Mouse (Mus musculus) midbrain, embryonic 12.5 days (tissue): ENCODE results near the gene Gm8439. TPM values are rescaled to one million over a fixed set of nuclear protein-coding genes. Genes with fewer than 3 reads are reported as not detected.

Experiments used
- ATAC-seq: fragments of 200-750 bp; cut with Nextera tagmentation; 2 replicates; pipeline ENCODE4 v1.8.0; 2017; ENCODE audit warnings: low read depth, moderate TSS enrichment, moderate library complexity; ENCODE audit not compliant: low FRiP score
- H3K27ac ChIP-seq: fragments of 300-500 bp; sonication (generic); replicated peaks from 2 replicates; pipeline ENCODE4 v1.5.1; 2016; ENCODE audit warnings: mild to moderate bottlenecking
- H3K27me3 ChIP-seq: fragments of 300-500 bp; sonication (generic); 2 replicates; pipeline ENCODE4 v1.6.1; 2016; ENCODE audit warnings: mild to moderate bottlenecking
- H3K36me3 ChIP-seq: fragments of 300-500 bp; sonication (generic); 2 replicates; pipeline ENCODE4 v1.6.1; 2016
- H3K4me1 ChIP-seq: fragments of 300-500 bp; sonication (generic); 2 replicates; pipeline ENCODE4 v1.6.1; 2016
- H3K4me2 ChIP-seq: fragments of 300-500 bp; sonication (generic); replicated peaks from 2 replicates; pipeline ENCODE4 v1.6.1; 2016; ENCODE audit warnings: mild to moderate bottlenecking, moderate library complexity
- H3K4me3 ChIP-seq: fragments of 300-500 bp; sonication (generic); 2 replicates; pipeline ENCODE4 v1.5.1; 2016; ENCODE audit warnings: mild to moderate bottlenecking
- H3K9ac ChIP-seq: fragments of 300-500 bp; sonication (generic); replicated peaks from 2 replicates; pipeline ENCODE4 v1.6.1; 2016; ENCODE audit warnings: mild to moderate bottlenecking, moderate library complexity
- H3K9me3 ChIP-seq: fragments of 300-500 bp; sonication (generic); 2 replicates; pipeline ENCODE4 v1.6.1; 2016; ENCODE audit warnings: mild to moderate bottlenecking
- WGBS: fragments of 180-500 bp; shearing (Covaris S2); methylation state at CpG from one replicate; pipeline ENCODE4 v1.1.7; 2016; 5-methylcytosine and 5-hydroxymethylcytosine counted together
- polyA plus RNA-seq: library from polyadenylated mRNA; unstranded; fragments of >200 nt; fragmentation: Nextera tagmentation; extraction: Ambion mirVana; gene quantifications from 2 replicates; pipeline ENCODE4 v1.2.1, GENCODE M21; 2016

Gene Gm8439
- polyA plus RNA-seq, result not detected in 2 replicates

DNA sequence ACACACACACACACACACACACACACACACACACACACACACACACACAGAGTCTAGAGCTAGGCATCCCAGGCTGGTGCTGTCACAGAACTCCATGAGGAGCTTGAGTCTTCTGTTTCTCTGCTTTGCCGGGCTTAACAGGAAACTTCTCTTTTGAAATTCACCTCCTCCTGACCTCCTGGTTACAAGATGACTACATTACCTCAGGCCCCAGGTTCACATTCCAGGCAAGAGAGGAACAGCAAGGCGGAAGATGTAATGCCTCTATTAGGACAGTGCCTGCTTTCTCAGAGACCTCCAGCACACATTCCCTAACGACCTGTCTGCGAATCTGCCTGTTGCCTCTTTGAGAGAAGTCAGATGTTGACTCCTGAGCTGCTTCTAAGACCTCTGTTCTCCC, at the start of gene Gm8439:
Gene Gm8439, plus strand, starts transcription at position 301 of the 400 bp plus-strand sequence.
- no peak for ATAC-seq
- no peak within 1 kb of the TSS for H3K4me2 ChIP-seq
- 22% methylated on average over 4 of the region's 4 CpGs for WGBS
- H3K9ac ChIP-seq, result no peak within 1 kb of the TSS
- H3K27me3 ChIP-seq, result peaks cover 26% of the 10 kb centered on the region
- H3K9me3 ChIP-seq, result no peaks in the 10 kb centered on the region
- no peak within 1 kb of the TSS for H3K27ac ChIP-seq
- no peak within 1 kb of the TSS for H3K4me3 ChIP-seq
- peaks cover 5% of the 10 kb centered on the region; the same call in 1 of the 2 replicates for H3K4me1 ChIP-seq
- H3K36me3 ChIP-seq, result no peaks in the 10 kb centered on the region

DNA sequence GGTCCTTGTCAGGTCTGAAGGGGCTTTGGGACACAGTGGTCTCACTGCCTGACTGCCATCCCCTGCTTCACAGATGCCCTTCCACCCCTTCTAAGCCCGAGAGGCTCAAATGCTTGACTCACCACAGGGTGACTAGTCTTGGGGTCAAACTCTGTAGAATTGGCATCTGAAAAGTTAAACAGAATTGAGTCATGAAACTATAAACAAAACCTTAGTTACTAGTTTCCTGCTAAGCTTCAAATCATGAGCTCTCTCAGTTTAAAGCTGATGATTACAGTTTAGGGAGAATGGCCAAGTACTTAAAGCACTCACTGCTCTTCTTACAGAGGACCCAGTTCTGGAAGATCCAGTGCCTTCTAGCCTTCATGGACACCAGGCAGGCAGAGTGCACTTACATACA, 43.6 kb upstream of the Gm8439 start:
- H3K9me3 ChIP-seq, result no peaks in the 10 kb centered on the region
- no peaks in the 10 kb centered on the region for H3K4me1 ChIP-seq
- H3K4me2 ChIP-seq, result no peak overlapping the region
- H3K27ac ChIP-seq, result no peak overlapping the region
- H3K27me3 ChIP-seq, result no peaks in the 10 kb centered on the region
- WGBS, result 80% methylated on average over 1 of the region's 1 CpGs
- ATAC-seq, result no peak
- H3K4me3 ChIP-seq, result no peak overlapping the region
- H3K36me3 ChIP-seq, result peaks cover 92% of the 10 kb centered on the region
- H3K9ac ChIP-seq, result no peak overlapping the region

DNA sequence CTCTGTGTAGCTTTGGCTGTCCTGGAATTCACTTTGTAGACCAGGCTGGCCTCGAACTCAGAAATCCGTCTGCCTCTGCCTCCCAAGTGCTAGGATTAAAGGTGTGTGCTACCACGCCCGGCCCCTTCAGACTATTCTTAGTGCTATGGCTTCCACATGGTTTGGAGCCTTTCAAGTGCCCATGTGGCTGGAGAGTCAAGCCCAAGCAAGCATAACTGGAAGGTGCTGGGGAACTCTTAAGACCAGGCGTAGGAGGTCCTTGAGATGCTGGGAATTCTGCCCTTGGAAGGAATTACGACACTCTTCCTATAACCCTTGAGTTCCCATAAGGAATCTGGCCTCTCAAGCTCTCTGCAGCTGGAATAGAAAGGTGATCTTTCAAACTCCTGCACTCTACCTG, 32.0 kb upstream of the Gm8439 start:
- no peak overlapping the region for H3K4me2 ChIP-seq
- 95% methylated on average over 6 of the region's 6 CpGs for WGBS

DNA sequence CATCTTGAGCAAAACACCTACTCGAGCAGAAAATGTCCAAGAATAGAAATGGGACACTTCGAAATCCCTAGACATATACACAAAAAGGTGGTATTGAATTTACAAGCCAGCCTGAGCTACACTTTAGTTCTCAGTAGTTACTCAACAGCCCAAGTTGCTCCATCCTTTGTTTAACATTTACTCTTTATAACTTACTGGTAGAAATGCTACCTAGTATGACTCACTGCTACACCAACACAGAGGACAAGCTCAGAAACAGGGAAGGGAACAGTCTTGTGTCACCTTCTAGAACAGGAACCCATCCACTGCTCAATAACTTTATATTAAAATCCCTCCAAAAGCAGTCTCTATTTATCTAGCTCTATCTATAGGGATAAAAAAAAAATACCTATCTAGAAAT, 22.8 kb upstream of the Gm8439 start:
- 94% methylated on average over 2 of the region's 2 CpGs for WGBS
- H3K27ac ChIP-seq, result no peak overlapping the region
- H3K9me3 ChIP-seq, result no peaks in the 10 kb centered on the region
- no peak overlapping the region for H3K4me2 ChIP-seq
- no peak for ATAC-seq
- H3K36me3 ChIP-seq, result peaks cover 41% of the 10 kb centered on the region
- no peak overlapping the region for H3K4me3 ChIP-seq
- H3K4me1 ChIP-seq, result peaks cover 21% of the 10 kb centered on the region
- no peak overlapping the region for H3K9ac ChIP-seq
- H3K27me3 ChIP-seq, result no peaks in the 10 kb centered on the region

More for the DNA sequence above, 32.0 kb upstream of the Gm8439 start:
- H3K9me3 ChIP-seq, result no peaks in the 10 kb centered on the region
- no peaks in the 10 kb centered on the region for H3K4me1 ChIP-seq
- no peak for ATAC-seq
- no peak overlapping the region for H3K4me3 ChIP-seq
- no peak overlapping the region for H3K27ac ChIP-seq
- no peaks in the 10 kb centered on the region for H3K27me3 ChIP-seq
- peaks cover 90% of the 10 kb centered on the region for H3K36me3 ChIP-seq
- H3K9ac ChIP-seq, result no peak overlapping the region

DNA sequence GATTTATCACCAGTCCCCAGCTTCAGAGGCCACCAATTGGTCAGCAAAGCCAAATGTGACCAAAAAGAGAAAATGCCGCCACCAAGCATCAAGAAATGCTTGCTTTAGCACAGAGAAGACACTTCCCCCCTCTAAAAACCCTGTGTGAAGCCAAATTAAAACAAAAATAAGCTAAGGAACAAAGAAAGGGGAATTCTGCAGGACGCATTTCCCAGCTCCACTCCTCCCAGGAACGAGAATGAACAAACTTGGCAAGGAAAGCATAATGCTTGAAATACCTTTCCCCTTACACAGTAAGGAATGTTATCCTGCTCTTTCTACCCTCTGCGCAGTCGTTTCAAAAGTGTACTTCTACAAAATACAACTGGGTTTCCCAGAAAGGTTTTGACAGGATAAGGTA, 20.5 kb upstream of the Gm8439 start:
- no peak for ATAC-seq
- Histone ChIP-seq H3K36me3 (peaks cover 23% of the 10 kb centered on the region), H3K27ac (no peak overlapping the region), H3K4me2 (peak overlapping the region; percentile 77), H3K4me1 (peaks cover 24% of the 10 kb centered on the region), H3K9ac (no peak overlapping the region), H3K27me3 (peaks cover 4% of the 10 kb centered on the region; the same call in 1 of the 2 replicates), H3K4me3 (peak overlapping the region; percentile 17; the same call in 1 of the 2 replicates), H3K9me3 (no peaks in the 10 kb centered on the region)
- WGBS, result 61% methylated on average over 5 of the region's 5 CpGs

DNA sequence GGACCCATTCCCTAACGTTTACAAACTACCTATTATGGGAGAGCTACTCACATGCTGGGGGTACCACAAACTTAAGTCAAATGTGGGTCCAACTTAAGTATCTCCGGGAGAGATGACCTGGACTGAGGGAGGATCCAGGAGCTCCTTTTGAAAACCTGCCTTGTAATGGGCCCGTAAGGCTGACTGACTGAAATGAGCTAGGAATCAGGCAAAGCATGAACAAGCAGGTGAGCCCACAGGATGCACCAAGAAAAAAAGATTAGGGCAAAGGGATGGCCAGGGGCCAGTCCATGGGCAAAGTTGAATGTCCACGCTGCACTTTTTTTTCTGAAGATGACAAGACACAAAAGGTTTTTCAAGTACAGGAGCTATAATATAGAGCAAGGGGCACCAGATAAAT, 19.5 kb upstream of the Gm8439 start:
- peak overlapping the region; percentile 77 for H3K4me2 ChIP-seq
- 10% methylated on average over 4 of the region's 4 CpGs for WGBS
- H3K27me3 ChIP-seq, result peaks cover 4% of the 10 kb centered on the region; the same call in 1 of the 2 replicates
- H3K9ac ChIP-seq, result peak overlapping the region; percentile 83
- peaks cover 13% of the 10 kb centered on the region for H3K36me3 ChIP-seq
- no peak overlapping the region; the same call in 1 of the 2 replicates for H3K27ac ChIP-seq
- ATAC-seq, result no peak
- H3K4me3 ChIP-seq, result peak overlapping the region; percentile 61
- H3K4me1 ChIP-seq, result peaks cover 24% of the 10 kb centered on the region
- H3K9me3 ChIP-seq, result no peaks in the 10 kb centered on the region

DNA sequence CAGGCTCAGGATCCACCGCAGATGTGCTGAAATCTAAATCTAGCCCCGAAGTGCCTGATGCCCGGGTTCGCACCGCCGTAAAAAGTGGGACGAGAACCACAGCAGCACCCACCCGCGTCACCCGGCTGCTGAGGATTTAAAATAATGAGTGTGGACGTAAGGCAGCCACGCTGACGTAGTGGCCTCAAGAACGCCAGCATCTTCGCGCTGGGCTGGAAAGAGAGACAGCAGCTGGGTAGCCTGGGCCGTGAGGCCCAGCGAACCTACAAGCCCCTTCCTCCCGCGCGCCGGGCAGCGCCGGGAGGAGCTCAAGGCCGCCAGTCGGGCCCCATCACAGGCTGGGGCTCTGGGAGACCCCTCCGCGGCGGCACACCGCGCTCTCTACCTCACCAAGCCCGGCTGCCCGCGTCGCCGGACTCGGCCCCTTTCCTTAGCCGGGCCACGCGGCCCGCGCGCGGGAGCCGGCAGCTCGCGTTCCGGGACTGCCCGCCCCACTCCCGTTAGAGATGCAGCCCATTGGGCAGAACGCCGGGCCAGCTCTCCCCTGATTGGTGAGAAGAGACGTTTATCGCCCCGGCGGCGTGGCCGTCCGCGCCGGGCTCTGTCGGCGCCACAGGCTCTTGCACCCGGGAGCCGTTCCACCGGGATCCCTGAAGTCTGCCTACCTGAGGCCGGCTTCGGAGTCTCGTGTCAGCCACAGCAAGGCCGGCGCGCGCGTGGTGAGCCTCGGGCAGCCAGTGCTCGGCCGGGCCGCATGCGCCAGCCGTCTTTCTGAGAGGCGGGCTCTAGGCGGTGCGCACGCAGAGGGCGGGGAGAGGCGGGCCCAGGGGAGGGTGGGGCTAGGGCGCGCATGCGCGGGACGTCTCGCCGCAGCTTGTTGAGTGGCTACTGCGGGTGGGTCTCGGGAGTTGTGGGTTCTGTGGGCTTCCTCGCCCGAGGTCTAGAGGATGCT, 18.8 kb upstream of the Gm8439 start, which contains the start of gene Ctps:
Gene Ctps, minus strand, starts transcription at position 791 of the 952 bp plus-strand sequence.
- peak within 1 kb of the TSS; percentile 77 for H3K4me2 ChIP-seq
- H3K9ac ChIP-seq, result peak within 1 kb of the TSS; percentile 83
- peak within 1 kb of the TSS; percentile 61 for H3K4me3 ChIP-seq
- peak within 1 kb of the TSS; percentile 88 for H3K27ac ChIP-seq
- peaks cover 4% of the 10 kb centered on the region; the same call in 1 of the 2 replicates for H3K27me3 ChIP-seq
- H3K9me3 ChIP-seq, result no peaks in the 10 kb centered on the region
- under 1% methylated on average over 87 of the region's 97 CpGs for WGBS
- H3K4me1 ChIP-seq, result peaks cover 24% of the 10 kb centered on the region
- ATAC-seq, result peak; percentile 97
- H3K36me3 ChIP-seq, result peaks cover 6% of the 10 kb centered on the region

DNA sequence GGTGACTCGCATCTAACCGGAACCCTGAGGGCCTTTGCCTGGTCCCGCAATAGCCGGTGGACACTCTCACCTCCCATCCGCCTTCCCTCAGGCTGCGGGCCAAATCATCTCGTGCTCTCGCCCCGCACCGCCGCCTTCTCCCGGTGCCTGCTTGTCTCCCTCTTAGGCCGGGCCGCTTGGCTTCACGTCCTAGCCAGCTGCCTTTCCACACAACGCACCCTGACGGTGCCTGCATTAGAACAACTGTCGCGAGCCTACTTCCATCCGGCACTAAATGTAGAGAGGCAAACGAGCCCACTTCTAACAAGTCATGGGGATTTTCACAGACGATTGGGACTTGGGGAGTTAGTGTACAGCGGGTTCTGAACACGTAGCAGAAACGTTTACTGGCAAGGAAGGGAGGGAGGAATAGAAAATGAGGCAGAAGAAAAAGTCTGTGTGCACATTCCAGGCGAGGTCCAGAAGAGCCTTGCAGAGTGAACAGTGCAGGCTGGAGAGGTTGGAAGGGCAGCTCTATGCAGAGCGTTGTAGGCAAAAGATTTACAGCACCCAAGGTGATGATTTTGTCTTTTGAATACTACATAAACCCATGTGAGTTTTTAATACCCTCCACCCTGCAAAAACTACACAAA, 18.0 kb upstream of the Gm8439 start:
- Histone ChIP-seq H3K4me2 (peak overlapping the region; percentile 77), H3K9me3 (no peaks in the 10 kb centered on the region), H3K27me3 (peaks cover 4% of the 10 kb centered on the region; the same call in 1 of the 2 replicates), H3K4me1 (peaks cover 24% of the 10 kb centered on the region), H3K9ac (peak overlapping the region; percentile 83), H3K27ac (peak overlapping the region; percentile 88), H3K4me3 (peak overlapping the region; percentile 61), H3K36me3 (no peaks in the 10 kb centered on the region)
- WGBS, result 2% methylated on average over 27 of the region's 27 CpGs
- ATAC-seq, result peak; percentile 76

DNA sequence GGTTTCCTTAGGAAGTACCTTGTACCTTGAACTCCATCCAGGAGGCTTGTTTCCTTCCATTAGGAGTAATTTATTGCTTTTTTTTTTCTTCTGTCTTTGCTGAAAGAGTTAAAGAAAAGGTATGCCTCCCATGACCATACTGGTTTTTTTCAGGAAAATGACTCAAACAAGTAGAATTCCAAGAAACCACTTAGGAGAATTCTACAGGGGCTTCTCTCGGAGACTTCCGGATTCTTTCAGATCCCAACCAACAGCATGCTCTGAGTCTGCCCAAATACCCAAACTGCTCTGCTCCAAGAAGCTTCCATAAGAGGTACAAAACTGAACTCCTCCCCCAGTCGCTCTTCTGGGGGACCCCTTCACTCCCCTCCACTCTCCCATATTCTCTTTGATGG, 17.5 kb upstream of the Gm8439 start:
- WGBS, result 80% methylated on average over 3 of the region's 3 CpGs
- no peak for ATAC-seq
- Histone ChIP-seq H3K4me2 (peak overlapping the region; percentile 77), H3K9me3 (no peaks in the 10 kb centered on the region), H3K36me3 (no peaks in the 10 kb centered on the region), H3K4me3 (peak overlapping the region; percentile 61; the same call in 1 of the 2 replicates), H3K9ac (0 out of 2 replicates have a peak overlapping the region, but pooled peaks have one; percentile 83), H3K4me1 (peaks cover 24% of the 10 kb centered on the region), H3K27me3 (peaks cover 4% of the 10 kb centered on the region; the same call in 1 of the 2 replicates), H3K27ac (no peak overlapping the region; the same call in 1 of the 2 replicates)

DNA sequence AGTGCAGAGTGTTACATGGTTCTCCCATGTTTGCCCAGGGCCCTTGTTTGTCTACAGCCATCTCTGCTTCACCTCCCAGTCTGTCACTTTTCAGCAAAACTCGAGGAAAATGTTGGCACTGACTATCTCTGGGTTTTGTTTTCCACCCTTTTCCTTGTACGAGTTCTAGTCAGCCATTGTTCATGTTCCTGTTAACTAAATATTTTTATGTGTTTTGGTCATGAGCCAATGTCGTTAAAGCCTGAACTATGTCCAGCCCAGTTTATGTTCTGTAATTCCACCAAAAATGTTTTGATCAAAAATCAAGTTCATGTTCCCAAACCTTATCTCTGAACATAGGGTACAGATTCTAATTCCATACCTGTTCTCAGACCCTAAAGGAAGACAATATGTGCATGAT, 16.9 kb upstream of the Gm8439 start:
- no peak overlapping the region for H3K4me3 ChIP-seq
- ATAC-seq, result no peak
- peaks cover 24% of the 10 kb centered on the region for H3K4me1 ChIP-seq
- no peaks in the 10 kb centered on the region for H3K9me3 ChIP-seq
- no peak overlapping the region for H3K27ac ChIP-seq
- H3K27me3 ChIP-seq, result peaks cover 4% of the 10 kb centered on the region; the same call in 1 of the 2 replicates
- WGBS, result 80% methylated on average over 3 of the region's 3 CpGs
- H3K4me2 ChIP-seq, result no peak overlapping the region
- no peaks in the 10 kb centered on the region for H3K36me3 ChIP-seq
- H3K9ac ChIP-seq, result no peak overlapping the region

DNA sequence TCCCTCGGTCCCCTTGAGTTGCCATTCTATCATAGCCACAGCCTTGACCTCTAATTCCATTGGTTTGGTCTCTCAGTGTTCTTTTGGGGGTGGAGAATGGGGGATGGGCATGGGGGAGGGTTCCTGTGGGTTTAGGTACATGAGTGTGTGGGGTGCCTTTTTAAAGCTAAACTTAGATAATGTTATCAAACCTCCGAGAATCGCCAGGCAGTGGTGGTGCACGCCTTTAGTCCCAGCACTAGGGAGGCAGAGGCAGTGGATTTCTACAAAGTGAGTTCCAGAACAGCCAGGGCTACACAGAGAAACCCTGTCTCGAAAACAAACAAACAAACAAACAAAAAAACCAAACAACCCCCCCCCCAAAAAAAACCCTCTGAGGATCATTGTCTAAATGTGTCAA, 7.7 kb upstream of the Gm8439 start:
- Histone ChIP-seq H3K4me3 (no peak overlapping the region), H3K9ac (no peak overlapping the region), H3K36me3 (no peaks in the 10 kb centered on the region), H3K27ac (no peak overlapping the region), H3K27me3 (no peaks in the 10 kb centered on the region), H3K4me1 (no peaks in the 10 kb centered on the region), H3K4me2 (no peak overlapping the region), H3K9me3 (no peaks in the 10 kb centered on the region)
- 83% methylated on average over 5 of the region's 5 CpGs for WGBS
- ATAC-seq, result no peak

DNA sequence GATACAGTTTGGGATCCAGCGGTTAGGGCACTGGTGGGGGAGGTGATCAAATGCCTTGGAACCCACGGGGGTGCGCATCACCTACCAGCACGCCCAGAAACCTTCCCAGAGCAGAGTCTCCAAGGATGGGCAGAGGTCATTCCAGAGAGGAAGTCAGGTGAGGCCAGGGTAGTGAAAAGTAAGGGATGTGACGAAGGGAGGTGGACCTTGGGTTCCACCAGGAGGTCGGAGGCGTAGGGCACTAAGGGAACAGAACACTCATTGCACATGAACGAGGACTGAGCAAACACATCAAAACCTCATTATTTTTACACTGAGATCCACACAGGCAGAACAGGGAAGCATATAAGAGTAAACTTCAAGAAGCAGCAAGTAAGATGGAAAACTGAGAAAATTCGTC, 6.8 kb upstream of the Gm8439 start:
- Histone ChIP-seq H3K9me3 (no peaks in the 10 kb centered on the region), H3K4me3 (no peak overlapping the region), H3K36me3 (no peaks in the 10 kb centered on the region), H3K27me3 (no peaks in the 10 kb centered on the region), H3K4me1 (peaks cover under 1% of the 10 kb centered on the region; the same call in 1 of the 2 replicates), H3K4me2 (no peak overlapping the region), H3K27ac (no peak overlapping the region), H3K9ac (no peak overlapping the region)
- ATAC-seq, result no peak
- WGBS, result 85% methylated on average over 9 of the region's 9 CpGs
